Mouse (Mus musculus): Measurements from ENCODE around the gene Zfand5. TPM values are rescaled to one million over a fixed set of nuclear protein-coding genes. Genes with fewer than 3 reads are reported as not detected.
"Not testable (repeated sequence)": the region's sequence is repeated elsewhere in the genome, so short reads cannot be mapped to it uniquely, and the experiment has no call there.

Gene Zfand5
- polyA plus RNA-seq, 1 experiment from 2014 or later: 133 TPM

DNA sequence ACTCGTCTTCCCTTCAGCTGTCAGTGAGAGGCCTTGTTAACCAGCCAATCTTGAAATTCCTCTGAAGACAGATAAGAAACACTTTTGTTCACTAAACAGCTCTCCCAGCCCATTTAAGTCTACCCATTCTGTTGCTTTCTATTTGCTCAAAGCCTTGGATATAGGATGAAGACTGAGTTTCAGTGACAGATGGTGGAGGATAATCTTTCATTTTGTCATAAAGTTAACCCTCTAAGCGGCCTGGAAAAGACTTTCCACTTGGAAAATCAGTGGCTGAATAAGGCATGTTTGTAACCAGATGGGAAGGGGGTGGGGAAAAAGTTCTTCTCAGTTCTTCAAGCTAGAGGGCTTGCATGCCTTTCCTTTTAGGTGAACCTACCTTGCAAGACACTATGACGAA is 29.7 kb downstream of the Zfand5 start:
- Histone ChIP-seq H3K4me3 (ENCODE audit: low read depth, low read length) (no peak overlapping the region), H3K4me2 (ENCODE audit: low read depth, low read length) (no peak overlapping the region), H3K27ac (replicated peaks; ENCODE audit: low read depth, low read length) (no peak overlapping the region), H3K9me3 (ENCODE audit: control insufficient read depth, low read length) (no peaks in the 10 kb centered on the region), H3K9ac (ENCODE audit: low read depth, low read length) (no peak overlapping the region), H3K4me1 (ENCODE audit: control insufficient read depth, insufficient read depth, low read length) (no peaks in the 10 kb centered on the region), H3K27me3 (replicated peaks; ENCODE audit: control insufficient read depth, insufficient read depth, low read length) (no peaks in the 10 kb centered on the region), H3K36me3 (ENCODE audit: control insufficient read depth, insufficient read depth, low read length) (no peaks in the 10 kb centered on the region)
- DNase-seq (ENCODE audit: low spot score): peak; percentile 47
- ATAC-seq (ENCODE audit: low read depth): no peak
- 50% methylated on average over 3 of the region's 3 CpGs for WGBS

DNA sequence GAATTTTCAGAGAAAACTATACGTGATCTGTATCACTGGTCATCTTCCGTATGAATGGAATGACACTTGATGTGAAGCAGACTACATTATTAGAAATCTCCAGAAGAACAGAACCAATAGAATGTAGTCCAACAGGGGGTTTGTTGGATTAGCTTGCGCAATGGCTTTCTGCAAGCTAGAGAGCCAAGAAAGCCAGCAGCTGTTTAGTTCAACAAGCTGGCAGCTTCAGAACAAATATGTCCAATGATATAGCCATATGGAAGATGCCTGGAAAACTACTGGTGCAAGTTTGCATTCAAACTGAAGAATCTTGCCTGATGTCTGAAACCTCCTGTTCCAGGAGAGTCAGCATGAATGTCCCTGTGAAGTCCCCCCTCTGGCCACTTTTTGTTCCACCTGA is 35.7 kb downstream of the Zfand5 start:
- no peak for DNase-seq (ENCODE audit: low spot score)

DNA sequence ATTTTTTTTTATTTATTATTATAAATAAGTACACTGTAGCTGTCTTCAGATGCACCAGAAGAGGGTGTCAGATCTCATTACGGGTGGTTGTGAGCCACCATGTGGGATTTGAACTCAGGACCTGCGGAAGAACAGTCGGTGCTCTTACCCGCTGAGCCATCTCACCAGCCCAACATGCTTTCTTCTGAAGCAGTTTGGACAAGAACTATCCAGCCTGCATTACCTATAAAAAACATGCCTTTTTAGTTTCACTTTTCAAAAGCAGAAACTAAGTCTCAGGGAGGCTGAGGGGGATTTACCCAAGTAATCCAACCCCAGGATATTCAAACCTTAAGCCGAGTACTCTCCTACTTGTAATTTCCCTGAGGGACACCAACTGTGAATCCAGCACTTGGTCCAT is 38.3 kb downstream of the Zfand5 start:
- H3K4me2 ChIP-seq (ENCODE audit: low read depth, low read length); H3K4me3 ChIP-seq (ENCODE audit: low read depth, low read length); H3K4me1 ChIP-seq (ENCODE audit: control insufficient read depth, insufficient read depth, low read length); H3K36me3 ChIP-seq (ENCODE audit: control insufficient read depth, insufficient read depth, low read length); DNase-seq (ENCODE audit: low spot score); H3K27ac ChIP-seq (replicated peaks; ENCODE audit: low read depth, low read length); ATAC-seq (ENCODE audit: low read depth); H3K9me3 ChIP-seq (ENCODE audit: control insufficient read depth, low read length); H3K27me3 ChIP-seq (replicated peaks; ENCODE audit: control insufficient read depth, insufficient read depth, low read length); H3K9ac ChIP-seq (ENCODE audit: low read depth, low read length): not testable (repeated sequence)
- 82% methylated on average over 5 of the region's 5 CpGs for WGBS

More for the DNA sequence above, 35.7 kb downstream of the Zfand5 start:
- Histone ChIP-seq H3K9ac (ENCODE audit: low read depth, low read length) (no peak overlapping the region), H3K9me3 (ENCODE audit: control insufficient read depth, low read length) (no peaks in the 10 kb centered on the region), H3K27me3 (replicated peaks; ENCODE audit: control insufficient read depth, insufficient read depth, low read length) (no peaks in the 10 kb centered on the region), H3K27ac (replicated peaks; ENCODE audit: low read depth, low read length) (no peak overlapping the region), H3K4me2 (ENCODE audit: low read depth, low read length) (no peak overlapping the region), H3K4me3 (ENCODE audit: low read depth, low read length) (no peak overlapping the region), H3K4me1 (ENCODE audit: control insufficient read depth, insufficient read depth, low read length) (no peaks in the 10 kb centered on the region), H3K36me3 (ENCODE audit: control insufficient read depth, insufficient read depth, low read length) (no peaks in the 10 kb centered on the region)
- ATAC-seq (ENCODE audit: low read depth): no peak
- 95% methylated on average over 3 of the region's 3 CpGs for WGBS

DNA sequence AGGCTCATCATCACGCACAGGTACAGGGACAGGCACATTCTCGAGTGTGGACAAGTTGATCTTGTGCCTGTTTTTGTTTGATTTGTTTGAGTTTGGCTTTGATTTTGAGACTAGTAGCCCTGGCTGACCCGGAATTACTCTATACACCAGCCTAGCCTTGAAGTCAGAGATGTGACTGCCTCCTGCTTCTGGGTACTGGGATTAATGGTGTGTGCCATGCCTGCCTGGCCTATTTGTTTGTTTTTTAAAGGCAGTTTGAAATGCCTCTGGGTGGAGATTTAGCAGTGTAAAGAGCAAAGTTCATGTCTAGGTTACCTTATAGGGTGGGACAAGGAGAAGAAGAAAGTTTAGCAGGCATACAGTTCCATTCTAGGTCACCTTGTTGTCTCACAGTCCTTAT is 43.6 kb downstream of the Zfand5 start:
- H3K27me3 ChIP-seq (replicated peaks; ENCODE audit: control insufficient read depth, insufficient read depth, low read length): no peaks in the 10 kb centered on the region
- no peaks in the 10 kb centered on the region for H3K9me3 ChIP-seq (ENCODE audit: control insufficient read depth, low read length)
- no peak overlapping the region for H3K4me2 ChIP-seq (ENCODE audit: low read depth, low read length)
- no peak overlapping the region for H3K9ac ChIP-seq (ENCODE audit: low read depth, low read length)
- no peak overlapping the region for H3K4me3 ChIP-seq (ENCODE audit: low read depth, low read length)
- no peaks in the 10 kb centered on the region for H3K4me1 ChIP-seq (ENCODE audit: control insufficient read depth, insufficient read depth, low read length)
- no peak for DNase-seq (ENCODE audit: low spot score)
- WGBS: 78% methylated on average over 3 of the region's 3 CpGs
- H3K27ac ChIP-seq (replicated peaks; ENCODE audit: low read depth, low read length): no peak overlapping the region
- no peak for ATAC-seq (ENCODE audit: low read depth)
- no peaks in the 10 kb centered on the region for H3K36me3 ChIP-seq (ENCODE audit: control insufficient read depth, insufficient read depth, low read length)

- Histone ChIP-seq H3K27ac (replicated peaks; ENCODE audit: low read depth, low read length) (no peak overlapping the region), H3K4me3 (ENCODE audit: low read depth, low read length) (no peak overlapping the region), H3K36me3 (ENCODE audit: control insufficient read depth, insufficient read depth, low read length) (no peaks in the 10 kb centered on the region), H3K27me3 (replicated peaks; ENCODE audit: control insufficient read depth, insufficient read depth, low read length) (no peaks in the 10 kb centered on the region), H3K4me2 (ENCODE audit: low read depth, low read length) (no peak overlapping the region), H3K9ac (ENCODE audit: low read depth, low read length) (no peak overlapping the region), H3K4me1 (ENCODE audit: control insufficient read depth, insufficient read depth, low read length) (no peaks in the 10 kb centered on the region), H3K9me3 (ENCODE audit: control insufficient read depth, low read length) (no peaks in the 10 kb centered on the region)
- DNase-seq (ENCODE audit: low spot score) (no peak), ATAC-seq (ENCODE audit: low read depth) (no peak)
- WGBS: 93% methylated on average over 1 of the region's 1 CpGs
Observed at GRCm38 (mm10) chr19:21319618-21320017, 47.5 kb downstream of the Zfand5 start.

GRCm38 (mm10) chr19:21325333-21325732 is 53.3 kb downstream of the Zfand5 start:
- Histone ChIP-seq H3K9me3 (ENCODE audit: control insufficient read depth, low read length) (no peaks in the 10 kb centered on the region), H3K4me3 (ENCODE audit: low read depth, low read length) (no peak overlapping the region), H3K9ac (ENCODE audit: low read depth, low read length) (no peak overlapping the region), H3K4me1 (ENCODE audit: control insufficient read depth, insufficient read depth, low read length) (no peaks in the 10 kb centered on the region), H3K36me3 (ENCODE audit: control insufficient read depth, insufficient read depth, low read length) (no peaks in the 10 kb centered on the region), H3K27me3 (replicated peaks; ENCODE audit: control insufficient read depth, insufficient read depth, low read length) (no peaks in the 10 kb centered on the region), H3K4me2 (ENCODE audit: low read depth, low read length) (no peak overlapping the region), H3K27ac (replicated peaks; ENCODE audit: low read depth, low read length) (no peak overlapping the region)
- 86% methylated on average over 3 of the region's 3 CpGs for WGBS
- ATAC-seq (ENCODE audit: low read depth) (no peak), DNase-seq (ENCODE audit: low spot score) (no peak)

DNA sequence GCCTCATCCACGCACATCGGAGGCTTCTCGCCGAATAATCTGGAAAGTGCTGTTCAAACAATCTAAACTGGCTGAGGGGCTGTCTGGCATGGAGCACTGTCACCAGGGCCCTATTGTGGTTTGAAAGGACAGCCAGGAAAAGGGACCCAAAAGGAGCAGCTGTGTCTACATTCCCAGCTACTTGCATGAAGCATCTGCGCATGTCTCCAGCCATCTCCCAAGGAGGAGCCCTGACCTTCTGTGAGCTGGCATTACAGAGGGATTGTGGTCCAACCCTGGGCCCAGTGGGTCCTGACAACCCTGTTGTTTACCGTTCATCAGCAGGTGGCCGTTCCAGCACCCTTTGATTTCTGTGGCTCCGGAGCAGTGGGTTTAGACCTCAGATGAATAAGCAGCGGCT is 56.9 kb downstream of the Zfand5 start:
- Histone ChIP-seq H3K27me3 (replicated peaks; ENCODE audit: control insufficient read depth, insufficient read depth, low read length) (no peaks in the 10 kb centered on the region), H3K4me1 (ENCODE audit: control insufficient read depth, insufficient read depth, low read length) (no peaks in the 10 kb centered on the region), H3K4me2 (ENCODE audit: low read depth, low read length) (no peak overlapping the region), H3K9ac (ENCODE audit: low read depth, low read length) (no peak overlapping the region), H3K4me3 (ENCODE audit: low read depth, low read length) (no peak overlapping the region), H3K36me3 (ENCODE audit: control insufficient read depth, insufficient read depth, low read length) (no peaks in the 10 kb centered on the region), H3K9me3 (ENCODE audit: control insufficient read depth, low read length) (no peaks in the 10 kb centered on the region), H3K27ac (replicated peaks; ENCODE audit: low read depth, low read length) (no peak overlapping the region)
- WGBS: 86% methylated on average over 9 of the region's 9 CpGs
- no peak for DNase-seq (ENCODE audit: low spot score)
- ATAC-seq (ENCODE audit: low read depth): no peak

DNA sequence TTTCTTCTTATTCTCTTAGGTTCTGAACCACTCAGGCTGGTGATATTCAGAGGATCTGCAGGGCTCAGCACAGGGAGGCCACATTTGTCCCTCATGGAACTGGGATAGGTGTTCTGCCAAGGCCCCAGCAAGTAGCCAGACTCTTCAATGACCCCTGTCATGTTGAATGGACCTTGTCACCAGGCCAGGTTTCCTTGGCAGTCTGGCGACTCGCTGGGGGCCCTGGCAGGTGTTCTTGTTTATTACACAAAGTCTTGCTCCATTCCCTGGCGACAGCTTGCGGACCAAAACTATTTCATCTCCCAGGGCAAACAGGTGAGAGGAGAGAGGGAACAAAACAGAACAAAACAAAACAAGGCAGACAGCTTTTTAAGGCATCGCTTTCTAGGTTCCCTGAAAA is 57.7 kb downstream of the Zfand5 start:
- no peak for DNase-seq (ENCODE audit: low spot score)
- WGBS: 60% methylated on average over 5 of the region's 5 CpGs
- no peak overlapping the region for H3K4me2 ChIP-seq (ENCODE audit: low read depth, low read length)
- no peak overlapping the region for H3K27ac ChIP-seq (replicated peaks; ENCODE audit: low read depth, low read length)
- H3K36me3 ChIP-seq (ENCODE audit: control insufficient read depth, insufficient read depth, low read length): no peaks in the 10 kb centered on the region
- H3K9me3 ChIP-seq (ENCODE audit: control insufficient read depth, low read length): no peaks in the 10 kb centered on the region
- no peaks in the 10 kb centered on the region for H3K4me1 ChIP-seq (ENCODE audit: control insufficient read depth, insufficient read depth, low read length)
- no peak overlapping the region for H3K4me3 ChIP-seq (ENCODE audit: low read depth, low read length)
- no peak overlapping the region for H3K9ac ChIP-seq (ENCODE audit: low read depth, low read length)
- H3K27me3 ChIP-seq (replicated peaks; ENCODE audit: control insufficient read depth, insufficient read depth, low read length): no peaks in the 10 kb centered on the region
- no peak for ATAC-seq (ENCODE audit: low read depth)

DNA sequence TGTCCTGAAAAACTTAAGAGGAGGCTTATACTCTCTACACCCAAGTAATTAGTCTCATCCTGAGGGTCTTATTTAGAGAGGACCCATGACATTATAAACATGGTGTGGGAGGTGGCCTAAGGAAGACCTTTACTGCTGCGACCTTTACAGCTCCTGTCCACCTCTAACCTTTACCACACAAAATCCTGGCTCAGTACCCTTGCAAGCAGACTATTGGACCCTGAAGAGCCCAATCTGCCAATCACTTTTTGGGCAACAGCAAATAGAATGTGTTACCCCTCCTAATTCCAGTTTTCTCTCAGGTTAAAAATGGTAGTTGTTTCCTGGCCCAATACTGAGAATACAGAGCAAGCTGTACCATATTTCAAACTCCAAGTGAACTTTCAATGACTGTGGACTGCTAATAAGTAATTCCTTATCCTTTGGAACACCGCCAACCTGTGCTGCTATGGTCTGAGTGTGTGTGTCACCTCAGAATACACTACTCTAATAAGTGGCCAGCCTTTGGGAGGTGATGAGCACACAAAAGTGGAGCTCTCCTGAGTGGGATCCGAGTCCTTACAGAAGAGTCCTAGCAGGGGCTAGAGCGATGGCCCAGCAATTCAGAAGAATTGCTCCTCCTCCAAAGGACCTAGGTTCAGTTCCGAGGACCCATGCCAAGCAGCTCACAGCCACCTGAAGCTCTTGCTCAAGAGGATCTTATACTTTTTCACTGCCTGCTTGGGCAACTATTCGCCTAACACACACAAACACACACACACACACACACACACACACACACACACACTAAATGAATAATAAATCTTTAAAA is 58.4 kb downstream of the Zfand5 start:
- Histone ChIP-seq H3K36me3 (ENCODE audit: control insufficient read depth, insufficient read depth, low read length) (no peaks in the 10 kb centered on the region), H3K27me3 (replicated peaks; ENCODE audit: control insufficient read depth, insufficient read depth, low read length) (no peaks in the 10 kb centered on the region), H3K27ac (replicated peaks; ENCODE audit: low read depth, low read length) (no peak overlapping the region), H3K9ac (ENCODE audit: low read depth, low read length) (no peak overlapping the region), H3K4me3 (ENCODE audit: low read depth, low read length) (no peak overlapping the region), H3K4me2 (ENCODE audit: low read depth, low read length) (no peak overlapping the region), H3K9me3 (ENCODE audit: control insufficient read depth, low read length) (no peaks in the 10 kb centered on the region), H3K4me1 (ENCODE audit: control insufficient read depth, insufficient read depth, low read length) (no peaks in the 10 kb centered on the region)
- WGBS: 89% methylated on average over 6 of the region's 6 CpGs
- no peak for ATAC-seq (ENCODE audit: low read depth)
- no peak for DNase-seq (ENCODE audit: low spot score)
